Mouse (Mus musculus) olfactory bulb, adult 2 months (tissue): ENCODE measurements around the gene Zfp276.

ENCODE experiments used
- CTCF ChIP-seq: fragments of 200-500 bp; IDR thresholded peaks from 2 replicates; pipeline ENCODE4 v1.5.1; 2012; ENCODE audit warnings: low read depth, mild to moderate bottlenecking, low read length, moderate library complexity; ENCODE audit not compliant: insufficient read depth
- POLR2A ChIP-seq: fragments of 200-500 bp; IDR thresholded peaks from 2 replicates; pipeline ENCODE4 v1.6.1; 2012; ENCODE audit warnings: mild to moderate bottlenecking, low read depth, low read length, moderate library complexity; ENCODE audit not compliant: insufficient read depth

DNA sequence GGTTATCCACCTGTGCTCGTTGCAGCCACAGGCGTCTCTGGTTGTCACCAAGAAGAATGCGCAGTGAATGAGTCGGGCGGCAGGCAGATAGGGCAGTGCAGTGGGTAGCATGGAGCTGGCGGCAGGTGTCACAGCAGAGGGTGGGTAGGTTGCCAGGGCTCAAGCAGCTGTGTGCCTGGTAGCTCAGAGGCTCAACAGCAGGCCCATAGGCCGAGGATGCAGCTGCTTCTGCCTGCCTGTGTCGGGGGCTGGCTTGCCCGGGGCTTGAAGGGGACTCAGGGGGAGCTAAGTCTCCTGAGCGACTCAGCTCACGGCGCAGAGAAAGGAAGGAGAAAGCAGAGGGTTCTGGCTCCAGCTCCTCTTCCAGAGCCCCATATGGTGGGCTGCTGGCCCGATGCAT, 20.7 kb upstream of the Zfp276 start:
- TF ChIP-seq CTCF, result no peak
- TF ChIP-seq POLR2A, result no peak
